Mouse (Mus musculus) left cerebral cortex, postnatal 4 days (tissue): ENCODE data around the gene Itga11. TPM values are rescaled to one million over a fixed set of nuclear protein-coding genes. Genes with fewer than 3 reads are reported as not detected.
"Not testable (repeated sequence)": the region's sequence is repeated elsewhere in the genome, so short reads cannot be mapped to it uniquely, and the experiment has no call there.

Experiments
- DNase-seq: peaks from one replicate; pipeline ENCODE4 v3.0.0-alpha.2; 2022
- intact Hi-C: fragments of 180-260 bp; cut with DNase I; formaldehyde crosslinking; loops from one replicate; pipeline ENCODE4 v1.15.1; 2025
- total RNA-seq, 2 experiments: library from RNA; stranded (reverse); gene quantifications; 2 replicates each; pipeline ENCODE4 v1.2.3; 2021

Itga11 gene
- total RNA-seq: 1 to 10 TPM; 1.7 to 1.8 TPM

DNA sequence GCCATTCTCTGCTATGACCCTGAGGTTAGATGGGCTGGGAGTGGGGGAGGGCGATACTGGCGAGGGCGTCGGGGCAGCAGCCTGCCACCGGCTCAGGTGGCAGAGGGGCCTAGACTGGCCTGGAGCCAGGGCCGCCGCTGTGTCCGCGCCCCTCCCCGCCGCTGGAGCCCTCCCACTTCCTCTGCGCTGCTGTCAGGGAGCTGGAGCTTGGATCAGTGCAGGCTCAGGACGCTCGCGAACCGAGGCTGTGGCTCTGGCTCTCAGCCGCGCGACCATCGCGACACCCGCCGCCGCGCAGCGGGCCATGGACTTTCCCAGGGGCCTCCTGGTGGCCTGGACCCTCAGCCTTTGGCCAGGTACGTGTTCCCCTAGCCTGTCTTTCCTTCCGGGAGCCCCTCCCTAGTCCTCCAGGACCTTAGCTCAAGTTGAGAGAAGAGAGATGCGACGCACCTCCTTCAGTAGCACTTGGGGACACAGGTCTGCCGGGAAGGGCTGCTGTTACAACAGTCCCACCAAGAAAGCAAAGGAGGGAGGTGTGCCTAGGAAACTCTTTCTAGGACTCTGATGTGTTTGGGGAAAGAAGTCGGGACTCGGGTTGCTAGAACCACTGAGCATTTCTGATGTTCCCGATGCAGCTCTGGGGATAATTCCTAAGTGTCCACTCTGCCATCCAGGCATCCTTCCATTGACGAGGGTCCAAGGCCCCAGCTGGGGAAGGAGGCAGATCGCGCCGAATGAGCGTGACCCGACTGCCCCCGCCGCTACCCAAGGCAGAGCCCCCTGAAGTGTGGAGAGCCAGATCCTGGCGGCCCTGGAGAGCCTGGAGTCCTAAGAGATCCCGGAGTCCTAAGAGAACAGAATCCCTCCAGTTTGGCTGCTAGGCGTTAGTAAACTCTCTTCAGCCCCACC is at the start of gene Itga11:
Itga11 (plus strand) TSS at position 186 of the 909 bp plus-strand sequence.
- DNase-seq: peak; percentile 50
- intact Hi-C loops: no loop called here

- intact Hi-C loops: no loop called here
- peak; percentile 60 for DNase-seq
These were observed 46.9 kb upstream of the Itga11 start for GRCm38 (mm10) chr9:62630631-62631240.

DNA sequence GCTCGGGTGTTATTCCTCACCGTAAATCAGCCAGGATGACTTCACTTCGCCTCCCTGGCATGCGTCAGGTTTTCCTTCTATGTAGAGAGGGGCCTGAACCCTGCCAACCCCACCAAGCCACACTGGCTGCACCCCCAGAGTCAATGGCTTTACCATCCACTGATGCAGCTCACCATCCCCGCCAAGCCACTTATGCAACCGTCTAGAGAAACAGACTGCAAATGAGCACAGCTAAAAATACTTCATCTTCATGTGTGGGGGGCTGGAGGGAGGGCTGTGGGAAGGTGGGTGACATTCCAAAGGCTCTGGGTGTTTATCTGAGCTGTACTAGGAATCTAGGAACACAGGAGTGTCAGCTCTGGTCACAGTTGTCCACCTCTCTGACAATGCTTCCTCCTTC is 45.2 kb upstream of the Itga11 start:
- intact Hi-C loops: no loop called here
- DNase-seq: no peak

- no peak for DNase-seq
- intact Hi-C loops: no loop called here
These were observed 39.6 kb upstream of the Itga11 start for GRCm38 (mm10) chr9:62638045-62638444.

DNA sequence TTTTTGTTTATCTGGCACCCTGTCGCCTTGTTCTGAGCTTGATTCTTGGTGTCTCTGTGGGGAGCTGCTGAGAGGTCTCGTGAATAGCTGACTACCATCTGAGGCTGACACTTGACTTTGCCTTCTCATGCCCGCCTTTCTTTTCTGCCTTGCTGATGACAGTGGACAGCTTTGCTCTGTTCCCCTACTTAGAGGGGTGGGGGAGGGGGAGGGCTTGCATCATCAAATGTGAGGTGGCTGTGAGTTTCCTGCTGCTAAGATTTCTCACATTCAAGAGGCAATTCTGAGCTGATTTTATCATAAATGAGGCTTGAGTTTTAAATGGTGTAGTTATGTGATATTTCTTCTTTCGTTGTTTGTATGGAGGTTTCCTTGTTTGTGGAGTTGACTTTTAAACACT is 37.9 kb upstream of the Itga11 start:
- DNase-seq: no peak
- intact Hi-C loops: no loop called here

GRCm38 (mm10) chr9:62640188-62640587 is 37.4 kb upstream of the Itga11 start:
- intact Hi-C loops: no loop called here
- no peak for DNase-seq

DNA sequence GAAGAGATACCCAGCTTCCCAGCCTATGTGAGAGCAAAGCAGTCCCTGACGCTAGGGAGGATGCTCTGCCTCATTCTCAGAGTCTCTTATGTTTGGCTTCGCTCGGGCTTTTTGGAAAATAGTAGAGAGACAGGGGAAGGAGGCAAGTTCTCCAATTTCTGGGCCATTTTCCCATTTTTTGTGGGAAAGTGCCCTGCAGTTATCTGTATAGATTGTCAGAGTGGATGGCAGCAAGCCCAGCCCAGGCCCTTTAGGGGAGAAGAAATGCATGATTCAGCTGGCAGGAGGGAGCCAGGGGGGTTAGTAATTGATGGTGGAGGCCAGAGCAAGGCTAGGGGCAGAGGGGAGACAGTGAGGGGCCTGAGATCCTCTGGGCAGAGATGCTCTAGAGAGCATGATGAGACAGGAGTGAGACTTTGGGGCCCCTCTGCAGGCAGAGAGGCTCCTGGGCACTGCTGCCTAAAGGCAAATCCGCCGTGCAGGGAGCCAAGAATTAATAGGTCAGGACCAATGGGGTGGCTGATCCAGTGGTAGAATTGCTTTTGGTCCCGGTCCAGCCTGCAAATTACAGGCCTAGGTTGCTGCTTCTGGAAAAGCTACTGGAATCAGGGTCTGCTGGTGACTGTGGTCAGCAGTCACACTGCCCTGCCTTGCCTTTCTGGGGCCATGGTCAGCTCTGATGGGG is 31.8 kb upstream of the Itga11 start:
- peak; percentile 67 for DNase-seq
- intact Hi-C loops: no loop called here

DNA sequence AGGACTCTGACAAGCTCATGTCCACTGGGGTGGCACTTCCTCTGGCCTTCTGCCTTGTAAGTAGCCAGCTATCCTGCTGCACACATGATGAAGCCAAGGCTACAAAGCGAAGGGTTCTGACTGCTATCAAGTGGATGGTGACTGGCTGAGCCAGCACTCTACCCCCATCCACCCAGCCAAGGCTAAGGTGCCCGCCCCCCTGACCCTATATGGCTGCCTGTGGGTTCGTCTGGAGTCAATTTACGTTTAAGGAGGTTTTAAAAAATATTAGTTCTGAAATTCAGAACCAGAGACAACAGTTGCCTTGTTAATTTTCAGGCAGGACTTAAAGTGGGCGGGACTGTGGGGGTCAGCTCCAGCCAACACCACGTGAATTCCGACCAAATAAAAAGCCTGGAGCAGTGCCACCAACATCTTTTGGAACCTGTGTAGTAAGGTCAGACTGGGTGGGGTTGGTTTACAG is 30.9 kb upstream of the Itga11 start:
- DNase-seq: no peak
- intact Hi-C loops: no loop called here

DNA sequence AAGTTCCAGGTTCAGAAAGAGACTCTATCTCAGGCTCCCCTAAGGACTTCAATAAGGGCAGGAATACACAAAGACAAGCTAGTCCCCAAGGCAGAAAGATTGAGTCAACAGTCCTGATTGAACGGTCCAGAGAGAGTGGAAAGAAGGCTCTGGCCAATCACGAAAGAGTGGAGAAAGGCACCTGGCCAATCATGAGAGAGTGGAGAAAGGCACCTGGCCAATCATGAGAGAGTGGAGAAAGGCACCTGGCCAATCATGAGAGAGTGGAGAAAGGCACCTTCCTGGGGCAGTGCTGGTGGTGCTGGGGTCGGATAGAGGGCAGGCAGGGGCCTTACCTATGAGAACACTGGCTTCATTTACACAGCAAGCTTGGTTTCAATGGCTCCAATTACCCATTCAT is 28.2 kb upstream of the Itga11 start:
- no peak for DNase-seq
- intact Hi-C loops: no loop called here

GRCm38 (mm10) chr9:62650764-62651163 is 26.9 kb upstream of the Itga11 start:
- DNase-seq: no peak

DNA sequence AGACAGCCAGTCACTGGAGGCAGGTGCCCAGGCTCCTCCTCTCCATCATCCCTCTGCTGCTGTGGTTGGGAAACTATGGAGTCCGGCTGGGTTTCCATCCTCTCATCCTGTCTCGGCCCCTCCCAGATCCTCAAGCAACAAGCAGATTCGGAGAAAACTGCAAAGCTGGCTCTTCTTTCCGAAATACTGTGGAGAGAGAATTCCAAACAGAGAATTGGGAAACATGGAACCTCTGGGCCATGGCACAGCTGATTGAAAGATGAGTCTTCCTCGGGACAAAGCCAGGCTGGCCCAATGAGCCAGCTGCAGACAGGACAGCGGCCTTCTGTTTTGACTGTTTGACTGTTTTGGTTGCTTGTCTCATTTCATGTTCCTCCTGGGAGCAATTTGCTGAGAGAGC is 23.3 kb upstream of the Itga11 start:
- DNase-seq: no peak
- intact Hi-C loops: no loop called here

More at GRCm38 (mm10) chr9:62650764-62651163, 26.9 kb upstream of the Itga11 start:
- intact Hi-C loops: no loop called here

DNA sequence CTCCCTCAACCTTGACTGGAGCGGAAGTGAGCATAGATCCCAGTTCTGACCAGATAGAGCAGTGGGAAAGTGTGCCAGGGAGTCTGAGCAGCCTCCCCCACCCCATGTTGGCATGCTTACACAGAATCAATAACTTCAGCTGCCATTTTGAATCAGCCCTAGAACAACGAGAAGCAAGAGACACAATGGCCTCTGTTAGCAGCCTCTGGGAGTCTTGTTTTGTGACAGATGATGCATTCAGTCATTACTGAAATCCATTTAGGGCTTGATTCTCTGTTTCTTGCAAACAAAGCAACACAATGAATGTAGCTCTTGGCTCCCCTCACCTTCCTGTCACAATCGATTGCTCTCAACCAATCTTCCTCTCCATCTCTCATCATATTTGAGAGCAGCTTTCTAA is 19.6 kb upstream of the Itga11 start:
- intact Hi-C loops: no loop called here
- no peak for DNase-seq

DNA sequence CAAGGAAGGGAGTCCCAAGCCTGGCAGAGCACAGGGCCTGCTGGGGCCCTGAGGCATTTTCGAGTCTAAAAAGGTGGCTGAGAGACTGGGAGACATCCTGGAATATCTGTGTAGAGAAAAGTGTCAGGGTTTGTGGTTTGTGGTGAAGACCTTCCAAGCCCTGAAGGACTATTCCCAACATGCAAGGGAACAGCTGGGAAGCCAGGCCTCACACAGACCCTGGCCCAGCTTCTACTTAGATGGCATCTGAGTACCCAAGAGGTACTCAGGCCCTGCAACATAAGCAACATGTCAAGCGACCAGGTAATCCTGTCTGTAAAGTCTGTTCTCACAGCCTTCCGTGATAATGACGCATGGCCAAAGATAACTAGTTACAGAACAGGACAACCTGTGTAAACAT is 18.6 kb upstream of the Itga11 start:
- no peak for DNase-seq
- intact Hi-C loops: no loop called here

DNA sequence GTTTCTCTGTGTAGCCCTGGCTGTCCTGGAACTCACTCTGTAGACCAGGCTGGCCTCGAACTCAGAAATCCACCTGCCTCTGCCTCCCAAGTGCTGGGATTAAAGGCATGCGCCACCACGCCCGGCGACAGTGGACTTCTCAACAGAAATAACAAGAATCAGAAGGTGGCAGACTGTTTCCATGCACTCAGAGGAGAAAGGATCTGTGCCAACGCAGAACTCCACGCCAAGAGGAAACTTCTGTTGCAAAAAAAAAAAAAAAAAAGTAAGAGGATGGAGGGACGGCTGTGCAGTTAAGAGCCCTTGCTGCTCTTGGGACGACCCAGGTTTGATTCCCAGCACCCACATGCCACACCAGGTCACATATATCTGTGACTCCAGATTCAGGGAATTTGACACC is 16.7 kb upstream of the Itga11 start:
- DNase-seq, intact Hi-C loops: not testable (repeated sequence)

- intact Hi-C loops: no loop called here
- no peak for DNase-seq
These were observed 14.2 kb upstream of the Itga11 start for GRCm38 (mm10) chr9:62663443-62663842.

GRCm38 (mm10) chr9:62664115-62664725 is 13.4 kb upstream of the Itga11 start:
- intact Hi-C loops: no loop called here

GRCm38 (mm10) chr9:62665892-62666291 is 11.7 kb upstream of the Itga11 start:
- DNase-seq: no peak
- intact Hi-C loops: no loop called here

More at GRCm38 (mm10) chr9:62664115-62664725, 13.4 kb upstream of the Itga11 start:
- DNase-seq: peak; percentile 20

- DNase-seq: no peak
- intact Hi-C loops: no loop called here
These were observed 9.1 kb upstream of the Itga11 start for GRCm38 (mm10) chr9:62668503-62668902.

- no peak for DNase-seq
- intact Hi-C loops: no loop called here
These were observed 4.4 kb upstream of the Itga11 start for GRCm38 (mm10) chr9:62673241-62673640.

DNA sequence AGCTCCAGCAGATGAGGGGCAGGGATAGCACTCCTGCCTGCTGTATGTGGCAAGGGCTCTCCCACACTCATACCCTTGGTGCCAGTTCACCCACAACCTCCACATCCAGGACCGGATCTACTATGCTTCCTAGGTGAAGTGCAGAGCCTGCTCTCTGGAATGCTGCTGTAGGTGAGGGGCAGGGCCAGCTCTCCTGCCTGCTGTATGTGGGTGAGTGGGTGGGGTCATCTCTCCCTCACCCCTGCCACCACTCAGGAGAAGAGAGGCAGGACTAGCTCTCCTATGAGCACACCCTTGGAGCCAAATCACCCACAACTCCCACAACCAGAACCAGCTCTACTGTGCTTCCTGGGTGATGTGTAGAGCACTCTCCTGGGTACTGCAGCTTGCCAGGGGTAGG is 2.5 kb upstream of the Itga11 start:
- intact Hi-C loops: no loop called here
- DNase-seq: no peak

GRCm38 (mm10) chr9:62678550-62679155 is 1.0 kb downstream of the Itga11 start:
- DNase-seq: peak; percentile 20
- intact Hi-C loops: no loop called here
